Mouse (Mus musculus): Measurements from ENCODE around the gene B3galt6. TPM values are rescaled to one million over a fixed set of nuclear protein-coding genes. Genes with fewer than 3 reads are reported as not detected.

The B3galt6 gene
- polyA plus RNA-seq, 1 experiment = 4.9 TPM

DNA sequence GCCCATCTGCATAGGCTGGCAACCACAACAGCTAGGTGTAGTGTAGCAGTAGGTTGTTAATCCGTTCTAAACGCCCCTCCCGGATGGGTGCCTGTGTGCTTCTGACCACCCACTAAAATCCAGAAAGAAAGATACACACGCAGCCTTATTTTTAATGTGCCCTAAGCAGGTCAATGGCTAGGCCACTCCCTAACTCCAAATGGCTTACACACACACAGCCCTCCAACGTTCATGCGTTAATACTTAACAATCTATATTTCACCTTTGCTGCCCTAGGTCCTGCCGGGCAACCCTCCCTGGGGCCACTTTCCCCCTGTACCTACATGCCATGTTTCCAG lies 38.8 kb upstream of the B3galt6 start:
- WGBS = 51% methylated on average over 7 of the region's 7 CpGs
- peaks cover 30% of the 10 kb centered on the region; the same call in 1 of the 2 replicates for H3K4me1 ChIP-seq (ENCODE audit: control insufficient read depth, insufficient read depth, insufficient read length)
- peaks cover 3% of the 10 kb centered on the region for H3K27me3 ChIP-seq (ENCODE audit: control insufficient read depth, insufficient read depth, low read length)
- H3K27ac ChIP-seq (ENCODE audit: insufficient read depth, low read length) = peak overlapping the region; percentile 83
- H3K36me3 ChIP-seq (ENCODE audit: control insufficient read depth, insufficient read depth, low read length) = no peaks in the 10 kb centered on the region; the same call in 1 of the 2 replicates
- no peak for DNase-seq (ENCODE audit: low read depth in 1 of 2, low spot score in 2 of 2)
- H3K4me3 ChIP-seq (ENCODE audit: extremely low read depth, insufficient read depth, insufficient read length) = peak overlapping the region; percentile 43; the same call in 1 of the 2 replicates
- TF ChIP-seq POLR2A (IDR thresholded peaks at IDR 0.05; ENCODE audit: low read depth, low read length) (no peak), CTCF (IDR thresholded peaks at IDR 0.05; ENCODE audit: extremely low read depth, insufficient read depth, insufficient read length, insufficient replicate concordance) (no peak)

DNA sequence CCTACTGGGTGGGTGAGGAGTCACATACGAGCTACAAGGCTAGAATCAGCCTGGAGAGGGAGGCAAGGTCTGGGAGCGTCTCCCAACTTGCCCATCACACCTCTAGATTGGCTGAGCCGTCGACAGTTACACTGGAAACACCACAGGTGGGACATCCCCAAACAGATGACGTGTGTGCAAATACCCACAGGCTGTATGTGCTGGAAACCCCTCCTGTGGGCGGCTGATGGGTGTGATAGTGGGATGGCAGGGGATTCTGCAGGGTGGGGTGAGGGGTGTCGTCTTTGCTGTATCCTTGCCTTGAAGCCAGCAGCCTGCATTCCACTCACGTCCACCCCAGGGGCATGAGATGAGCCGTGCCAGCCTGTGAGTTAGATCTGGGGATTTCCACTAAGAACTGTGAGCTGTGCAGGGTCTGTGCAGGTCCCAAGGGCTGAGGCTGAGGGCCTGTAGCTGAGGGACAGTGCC lies 38.2 kb upstream of the B3galt6 start:
- H3K36me3 ChIP-seq (ENCODE audit: control insufficient read depth, insufficient read depth, low read length) = no peaks in the 10 kb centered on the region; the same call in 1 of the 2 replicates
- H3K4me3 ChIP-seq (ENCODE audit: extremely low read depth, insufficient read depth, insufficient read length) = peak overlapping the region; percentile 43; the same call in 1 of the 2 replicates
- peaks cover 3% of the 10 kb centered on the region for H3K27me3 ChIP-seq (ENCODE audit: control insufficient read depth, insufficient read depth, low read length)
- peaks cover 34% of the 10 kb centered on the region; the same call in 1 of the 2 replicates for H3K4me1 ChIP-seq (ENCODE audit: control insufficient read depth, insufficient read depth, insufficient read length)
- DNase-seq (ENCODE audit: low read depth in 1 of 2, low spot score in 2 of 2) = no peak
- peak overlapping the region; percentile 83 for H3K27ac ChIP-seq (ENCODE audit: insufficient read depth, low read length)
- WGBS = 52% methylated on average over 9 of the region's 9 CpGs
- TF ChIP-seq CTCF (IDR thresholded peaks at IDR 0.05; ENCODE audit: extremely low read depth, insufficient read depth, insufficient read length, insufficient replicate concordance) = no peak
- TF ChIP-seq POLR2A (IDR thresholded peaks at IDR 0.05; ENCODE audit: low read depth, low read length) = no peak

DNA sequence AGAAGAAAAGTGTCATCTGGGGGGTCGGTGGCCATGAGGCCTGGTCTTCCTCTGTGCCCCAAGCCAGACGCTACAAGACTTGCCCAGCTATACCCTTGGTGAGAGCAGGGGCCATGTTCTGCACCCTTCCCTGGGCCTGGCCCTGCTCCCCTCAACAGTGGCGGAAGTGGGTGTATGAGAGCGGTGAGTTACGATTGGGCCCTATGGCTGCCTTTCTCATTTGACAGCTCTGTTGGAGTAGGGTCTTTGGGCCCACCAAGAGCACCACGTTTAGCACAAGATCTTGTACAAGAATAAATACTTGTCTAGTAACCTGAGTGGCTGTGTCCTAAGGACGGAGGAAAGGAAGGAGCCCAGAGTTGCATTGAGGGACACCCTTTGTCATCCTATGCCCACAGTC lies 36.1 kb upstream of the B3galt6 start:
- peaks cover 37% of the 10 kb centered on the region; the same call in 1 of the 2 replicates for H3K4me1 ChIP-seq (ENCODE audit: control insufficient read depth, insufficient read depth, insufficient read length)
- H3K27me3 ChIP-seq (ENCODE audit: control insufficient read depth, insufficient read depth, low read length) = no peaks in the 10 kb centered on the region
- DNase-seq (ENCODE audit: low read depth in 1 of 2, low spot score in 2 of 2) = no peak
- no peak for TF ChIP-seq POLR2A (IDR thresholded peaks at IDR 0.05; ENCODE audit: low read depth, low read length)
- no peak for TF ChIP-seq CTCF (IDR thresholded peaks at IDR 0.05; ENCODE audit: extremely low read depth, insufficient read depth, insufficient read length, insufficient replicate concordance)
- no peak overlapping the region for H3K27ac ChIP-seq (ENCODE audit: insufficient read depth, low read length)
- H3K36me3 ChIP-seq (ENCODE audit: control insufficient read depth, insufficient read depth, low read length) = no peaks in the 10 kb centered on the region; the same call in 1 of the 2 replicates
- 90% methylated on average over 7 of the region's 7 CpGs for WGBS
- H3K4me3 ChIP-seq (ENCODE audit: extremely low read depth, insufficient read depth, insufficient read length) = no peak overlapping the region

DNA sequence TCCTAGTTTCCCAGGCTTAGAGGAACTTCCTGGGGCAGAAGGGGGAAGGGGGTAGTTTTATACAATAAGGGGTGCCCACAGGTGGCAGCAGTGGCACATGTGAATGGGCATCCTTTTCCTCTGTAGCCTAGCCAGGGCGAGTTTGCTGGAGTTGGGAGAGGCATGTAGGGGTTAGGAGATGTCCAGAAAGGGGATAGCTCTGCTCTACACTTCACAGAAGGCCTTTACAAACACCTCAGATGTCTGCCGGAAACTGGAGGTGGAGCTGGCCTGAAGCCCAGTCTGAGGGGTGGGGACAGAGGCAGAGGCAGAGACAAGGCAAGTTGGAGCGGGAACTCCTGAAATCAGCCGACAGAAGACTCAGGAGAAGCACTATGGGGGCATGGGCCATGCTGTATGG lies 33.6 kb upstream of the B3galt6 start, which contains the start of gene Tnfrsf18:
Tnfrsf18 (plus strand) TSS at position 152 of the 400 bp plus-strand sequence.
- Histone ChIP-seq H3K4me1 (ENCODE audit: control insufficient read depth, insufficient read depth, insufficient read length) (peaks cover 16% of the 10 kb centered on the region; the same call in 1 of the 2 replicates), H3K4me3 (ENCODE audit: extremely low read depth, insufficient read depth, insufficient read length) (peak within 1 kb of the TSS; percentile 60), H3K27ac (ENCODE audit: insufficient read depth, low read length) (peak within 1 kb of the TSS; percentile 80), H3K36me3 (ENCODE audit: control insufficient read depth, insufficient read depth, low read length) (no peaks in the 10 kb centered on the region; the same call in 1 of the 2 replicates), H3K27me3 (ENCODE audit: control insufficient read depth, insufficient read depth, low read length) (no peaks in the 10 kb centered on the region)
- TF ChIP-seq POLR2A (IDR thresholded peaks at IDR 0.05; ENCODE audit: low read depth, low read length) = peak; percentile 38
- TF ChIP-seq CTCF (IDR thresholded peaks at IDR 0.05; ENCODE audit: extremely low read depth, insufficient read depth, insufficient read length, insufficient replicate concordance) = peak; percentile 37; the same call in 1 of the 2 replicates
- WGBS = 2% methylated on average over 4 of the region's 4 CpGs
- DNase-seq (ENCODE audit: low read depth in 1 of 2, low spot score in 2 of 2) = peak in 1 of 2 experiments; percentile 51

DNA sequence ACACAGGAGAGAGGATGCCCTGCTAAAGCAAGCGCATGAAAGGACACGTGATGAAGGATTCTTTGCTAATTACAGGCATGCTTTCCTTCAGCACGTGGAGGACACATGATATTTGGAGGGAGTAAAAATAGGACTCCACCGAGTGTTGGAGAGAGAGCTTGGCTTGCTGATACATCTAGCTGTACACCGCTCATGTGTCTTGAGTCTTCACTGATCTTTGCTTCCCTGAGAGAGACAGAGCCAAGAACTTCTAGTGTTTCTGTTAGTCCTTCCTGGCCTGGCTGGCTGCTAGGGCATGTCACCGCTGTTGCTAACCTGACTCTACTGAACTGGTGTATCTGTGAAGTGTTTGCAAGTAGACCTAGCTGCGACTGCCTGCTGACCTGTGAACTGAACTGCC lies 31.7 kb upstream of the B3galt6 start:
- Histone ChIP-seq H3K4me1 (ENCODE audit: control insufficient read depth, insufficient read depth, insufficient read length) (peaks cover 14% of the 10 kb centered on the region; the same call in 1 of the 2 replicates), H3K36me3 (ENCODE audit: control insufficient read depth, insufficient read depth, low read length) (no peaks in the 10 kb centered on the region; the same call in 1 of the 2 replicates), H3K4me3 (ENCODE audit: extremely low read depth, insufficient read depth, insufficient read length) (no peak overlapping the region), H3K27me3 (ENCODE audit: control insufficient read depth, insufficient read depth, low read length) (no peaks in the 10 kb centered on the region), H3K27ac (ENCODE audit: insufficient read depth, low read length) (no peak overlapping the region)
- TF ChIP-seq POLR2A (IDR thresholded peaks at IDR 0.05; ENCODE audit: low read depth, low read length) = no peak
- TF ChIP-seq CTCF (IDR thresholded peaks at IDR 0.05; ENCODE audit: extremely low read depth, insufficient read depth, insufficient read length, insufficient replicate concordance) = no peak
- 91% methylated on average over 7 of the region's 7 CpGs for WGBS
- no peak for DNase-seq (ENCODE audit: low read depth in 1 of 2, low spot score in 2 of 2)

DNA sequence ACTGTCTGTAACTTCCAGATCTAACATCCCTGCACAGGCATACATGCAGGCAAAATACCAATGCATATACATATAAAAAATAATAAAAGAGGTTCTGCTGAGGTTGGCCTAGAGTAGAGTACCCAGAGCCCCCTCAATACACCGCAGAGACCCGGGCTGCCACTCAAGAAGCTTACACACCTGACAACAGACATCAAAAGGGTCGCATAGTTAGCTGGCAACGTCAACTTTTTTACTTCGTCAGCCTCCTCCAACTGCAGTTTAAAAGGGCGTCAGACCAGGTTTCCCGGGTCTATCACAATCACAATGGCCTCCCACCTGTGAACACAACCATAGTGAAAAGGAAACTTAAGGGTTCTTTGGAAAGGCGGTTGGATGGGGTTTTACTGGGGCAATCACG lies 31.1 kb upstream of the B3galt6 start:
- 86% methylated on average over 9 of the region's 9 CpGs for WGBS
- H3K36me3 ChIP-seq (ENCODE audit: control insufficient read depth, insufficient read depth, low read length) = no peaks in the 10 kb centered on the region; the same call in 1 of the 2 replicates
- peaks cover 14% of the 10 kb centered on the region; the same call in 1 of the 2 replicates for H3K4me1 ChIP-seq (ENCODE audit: control insufficient read depth, insufficient read depth, insufficient read length)
- no peak overlapping the region for H3K4me3 ChIP-seq (ENCODE audit: extremely low read depth, insufficient read depth, insufficient read length)
- H3K27ac ChIP-seq (ENCODE audit: insufficient read depth, low read length) = no peak overlapping the region
- TF ChIP-seq CTCF (IDR thresholded peaks at IDR 0.05; ENCODE audit: extremely low read depth, insufficient read depth, insufficient read length, insufficient replicate concordance) = no peak
- no peak for TF ChIP-seq POLR2A (IDR thresholded peaks at IDR 0.05; ENCODE audit: low read depth, low read length)
- H3K27me3 ChIP-seq (ENCODE audit: control insufficient read depth, insufficient read depth, low read length) = no peaks in the 10 kb centered on the region
- no peak for DNase-seq (ENCODE audit: low read depth in 1 of 2, low spot score in 2 of 2)

DNA sequence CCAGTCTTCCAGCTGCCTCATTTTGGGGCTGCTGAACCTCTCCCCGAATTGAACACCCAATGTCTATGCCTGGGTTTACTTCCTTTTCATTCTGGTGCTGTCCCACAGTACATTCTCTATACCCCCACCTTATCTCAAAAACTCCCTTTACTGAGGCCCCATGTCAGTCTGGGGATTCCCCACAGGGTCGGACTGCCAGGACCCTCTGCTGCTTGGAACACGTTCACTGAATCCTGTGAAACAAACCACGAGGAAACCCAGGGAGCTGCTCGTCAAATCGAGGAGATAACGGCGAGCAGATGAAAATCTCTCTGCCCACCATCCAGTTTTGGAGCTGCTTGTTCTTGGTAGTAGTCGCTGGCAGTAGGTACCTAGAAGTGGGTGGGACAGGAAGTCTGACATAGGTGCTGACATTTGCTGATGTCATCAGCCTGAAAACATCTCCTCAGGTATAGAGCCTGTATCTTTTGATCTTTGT lies 29.5 kb upstream of the B3galt6 start:
- WGBS = 44% methylated on average over 9 of the region's 9 CpGs
- Histone ChIP-seq H3K4me3 (ENCODE audit: extremely low read depth, insufficient read depth, insufficient read length) (no peak overlapping the region), H3K27ac (ENCODE audit: insufficient read depth, low read length) (peak overlapping the region; percentile 89), H3K4me1 (ENCODE audit: control insufficient read depth, insufficient read depth, insufficient read length) (peaks cover 14% of the 10 kb centered on the region; the same call in 1 of the 2 replicates), H3K27me3 (ENCODE audit: control insufficient read depth, insufficient read depth, low read length) (no peaks in the 10 kb centered on the region), H3K36me3 (ENCODE audit: control insufficient read depth, insufficient read depth, low read length) (no peaks in the 10 kb centered on the region)
- DNase-seq (ENCODE audit: low read depth in 1 of 2, low spot score in 2 of 2) = peak in 1 of 2 experiments; percentile 63
- TF ChIP-seq CTCF (IDR thresholded peaks at IDR 0.05; ENCODE audit: extremely low read depth, insufficient read depth, insufficient read length, insufficient replicate concordance) (no peak), POLR2A (IDR thresholded peaks at IDR 0.05; ENCODE audit: low read depth, low read length) (no peak; the same call in 1 of the 2 replicates)
